Mouse (Mus musculus) c-Kit-positive CD71-positive TER-119-positive erythroid progenitor cells, embryonic 14.5 days (primary cell): ENCODE results near the gene Als2cr12.
"Not testable (repeated sequence)": the region's sequence is repeated elsewhere in the genome, so short reads cannot be mapped to it uniquely, and the experiment has no call there.

Experiments used
- DNase-seq: peaks from one replicate; pipeline ENCODE4 v3.0.0-alpha.2; 2013; ENCODE audit warnings: low spot score

Als2cr12 gene

DNA sequence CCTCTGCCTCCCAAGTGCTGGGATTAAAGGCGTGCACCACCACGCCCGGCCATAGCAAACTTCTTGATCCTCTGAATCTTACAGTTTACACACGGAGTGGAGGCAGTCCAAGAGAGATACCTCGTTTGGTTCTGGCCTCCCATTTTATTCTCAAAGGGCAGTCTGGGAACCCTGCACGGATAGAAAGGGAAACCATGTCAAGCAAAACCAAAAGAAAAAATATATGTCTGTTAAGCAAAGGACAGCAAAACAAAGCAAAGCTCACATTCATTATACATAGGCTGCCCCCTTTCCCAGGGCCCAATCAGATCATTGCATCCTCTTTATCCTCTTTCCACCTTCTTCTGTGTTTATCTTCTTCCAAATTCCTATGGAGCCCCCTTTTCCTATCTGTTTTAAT lies 82.0 kb downstream of the Als2cr12 start:
- peak; percentile 34 for DNase-seq

DNA sequence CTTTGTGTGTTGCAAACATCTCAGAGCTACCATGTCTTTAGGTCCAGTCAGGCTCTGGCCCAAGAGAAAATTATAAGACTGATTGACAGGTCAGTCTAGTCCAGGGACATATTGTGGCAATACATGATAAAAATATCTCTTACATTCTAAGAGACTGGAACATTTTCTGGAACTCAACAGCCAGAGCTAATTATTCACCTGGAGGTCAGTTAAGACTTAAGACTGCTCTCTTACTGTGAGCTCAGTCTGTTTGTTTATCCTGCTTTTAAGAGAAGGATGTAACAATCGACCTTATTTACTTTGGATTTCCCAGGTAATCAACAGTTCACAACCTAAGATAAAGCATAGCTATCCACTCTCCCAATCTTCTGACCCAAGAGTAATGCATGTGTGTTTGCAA lies 85.2 kb downstream of the Als2cr12 start:
- no peak for DNase-seq

DNA sequence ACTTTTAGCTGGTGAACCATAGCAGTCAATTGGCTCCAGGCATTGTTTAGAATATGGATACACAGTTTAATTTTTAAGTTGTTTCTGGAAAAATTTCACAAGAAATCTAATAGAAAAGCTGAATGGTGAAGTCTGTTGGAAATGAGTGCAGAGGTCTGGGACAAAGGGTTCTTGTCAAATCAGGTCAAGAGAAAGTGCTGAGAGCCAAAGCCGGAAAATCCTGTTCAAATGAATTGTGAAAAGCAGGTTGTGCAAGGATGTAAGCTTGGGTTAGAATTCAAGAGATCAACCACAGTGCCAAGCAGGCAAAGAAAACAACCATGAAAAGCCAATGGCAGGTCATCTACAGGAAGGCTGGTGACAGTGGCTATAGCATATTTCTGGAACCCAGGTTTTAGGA lies 85.6 kb downstream of the Als2cr12 start:
- DNase-seq: no peak

DNA sequence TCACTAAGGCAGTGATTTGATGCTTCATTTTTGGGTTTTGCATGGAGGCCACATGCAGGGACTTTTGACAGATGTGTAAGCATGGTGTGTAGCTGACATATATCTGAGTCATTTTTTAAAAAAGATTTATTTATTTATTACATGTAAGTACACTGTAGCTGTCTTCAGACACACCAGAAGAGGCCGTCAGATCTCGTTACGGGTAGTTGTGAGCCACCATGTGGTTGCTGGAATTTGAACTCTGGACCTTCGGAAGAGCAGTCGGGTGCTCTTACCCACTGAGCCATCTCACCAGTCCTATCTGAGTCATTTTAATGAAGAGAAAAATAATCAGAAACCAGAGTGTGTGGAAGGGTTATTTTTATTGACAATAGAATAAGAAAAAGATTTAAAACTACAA lies 86.2 kb downstream of the Als2cr12 start:
- DNase-seq: not testable (repeated sequence)

DNA sequence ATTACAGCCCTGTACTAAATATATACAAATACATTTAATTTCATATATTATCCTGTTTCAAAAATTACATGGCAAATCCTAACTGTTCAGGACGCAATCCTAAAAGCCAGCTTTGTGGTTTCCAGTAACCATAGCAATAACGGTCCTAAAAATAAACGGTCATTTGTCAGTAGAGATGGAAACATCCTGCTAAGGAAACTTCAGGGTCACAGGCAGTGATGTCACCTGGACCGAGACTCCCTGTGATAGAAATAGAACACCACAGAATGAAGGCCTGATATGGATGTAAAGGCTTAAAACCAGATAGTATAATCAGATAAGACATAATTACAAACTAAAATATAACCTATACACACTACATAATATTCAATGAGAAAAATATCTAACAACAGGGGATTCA lies 92.1 kb downstream of the Als2cr12 start:
- DNase-seq: no peak

DNA sequence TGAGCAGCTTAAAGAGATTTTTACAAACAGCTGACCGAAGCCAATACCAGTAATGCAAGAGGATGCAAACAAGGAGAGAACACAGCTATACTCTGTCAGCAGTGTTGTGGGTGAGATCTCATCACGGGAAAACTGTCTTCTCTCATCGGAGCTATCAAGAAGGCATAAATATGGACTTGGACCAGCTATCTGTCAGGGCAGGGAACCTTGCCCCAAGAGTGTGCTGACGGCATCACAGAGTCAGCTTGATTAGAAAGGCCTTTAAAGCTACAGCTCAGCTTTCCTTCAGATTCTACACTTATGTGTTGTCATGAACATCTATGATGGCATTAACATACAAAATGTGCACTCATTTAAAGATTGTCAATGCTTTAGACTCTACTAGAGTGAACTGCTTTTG lies 93.1 kb downstream of the Als2cr12 start:
- no peak for DNase-seq
